Mouse (Mus musculus) stomach, embryonic 15.5 days (tissue): ENCODE results near the gene Gm7030. TPM values are rescaled to one million over a fixed set of nuclear protein-coding genes. Genes with fewer than 3 reads are reported as not detected.
"Not testable (repeated sequence)": the region's sequence is repeated elsewhere in the genome, so short reads cannot be mapped to it uniquely, and the experiment has no call there.

Experiments
- ATAC-seq: fragments of 200-750 bp; cut with Nextera tagmentation; 2 replicates; pipeline ENCODE4 v1.8.0; 2017; ENCODE audit warnings: low read depth, moderate number of reproducible peaks, moderate TSS enrichment; ENCODE audit not compliant: insufficient read depth, low FRiP score
- H3K27ac ChIP-seq: fragments of 300-500 bp; sonication (generic); 2 replicates; pipeline ENCODE4 v1.5.1; 2015; ENCODE audit warnings: mild to moderate bottlenecking, inconsistent platforms
- H3K27me3 ChIP-seq: fragments of 300-500 bp; sonication (generic); replicated peaks from 2 replicates; pipeline ENCODE4 v1.6.1; 2015; ENCODE audit warnings: inconsistent platforms
- H3K36me3 ChIP-seq: fragments of 300-500 bp; sonication (generic); 2 replicates; pipeline ENCODE4 v1.6.1; 2015; ENCODE audit warnings: inconsistent platforms
- H3K4me1 ChIP-seq: fragments of 300-500 bp; sonication (generic); 2 replicates; pipeline ENCODE4 v1.6.1; 2015; ENCODE audit warnings: inconsistent platforms
- H3K4me2 ChIP-seq: fragments of 300-500 bp; sonication (generic); 2 replicates; pipeline ENCODE4 v1.6.1; 2015; ENCODE audit warnings: mild to moderate bottlenecking, inconsistent platforms
- H3K4me3 ChIP-seq: fragments of 300-500 bp; sonication (generic); replicated peaks from 2 replicates; pipeline ENCODE4 v1.5.1; 2015; ENCODE audit warnings: inconsistent platforms
- H3K9ac ChIP-seq: fragments of 300-500 bp; sonication (generic); 2 replicates; pipeline ENCODE4 v1.6.1; 2015; ENCODE audit warnings: inconsistent platforms
- H3K9me3 ChIP-seq: fragments of 300-500 bp; sonication (generic); 2 replicates; pipeline ENCODE4 v1.6.1; 2016; ENCODE audit warnings: inconsistent platforms
- WGBS: fragments of 180-500 bp; shearing (Covaris S2); methylation state at CpG from one replicate; pipeline ENCODE4 v1.1.7; 2015; 5-methylcytosine and 5-hydroxymethylcytosine counted together
- polyA plus RNA-seq: library from polyadenylated mRNA; unstranded; fragments of >200 nt; fragmentation: Nextera tagmentation; extraction: Ambion mirVana; gene quantifications from 2 replicates; pipeline ENCODE4 v1.2.1, GENCODE M21; 2015

The Gm7030 gene
- polyA plus RNA-seq, 1 experiment from 2014 or later = not detected

DNA sequence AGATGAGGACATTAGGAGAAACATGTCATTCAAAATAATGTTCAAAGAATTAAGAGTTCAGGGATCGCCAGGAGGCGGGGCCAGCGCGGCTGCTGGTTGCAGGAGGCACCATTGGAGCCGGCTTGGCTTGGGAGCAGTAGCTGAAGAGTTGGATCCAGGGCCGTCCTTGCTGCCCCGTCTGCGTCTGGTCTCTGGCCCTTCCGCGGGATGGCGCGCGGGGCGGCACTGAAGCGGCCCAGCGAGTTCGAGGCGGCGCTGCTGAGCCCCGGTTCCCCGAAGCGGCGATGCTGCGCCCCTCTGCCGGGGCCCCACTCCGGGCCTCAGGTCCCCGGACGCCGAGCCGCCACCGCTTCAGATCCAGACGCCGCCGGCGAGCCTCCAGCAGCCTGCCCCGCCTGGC, 28.6 kb upstream of the Gm7030 start:
- peak overlapping the region; percentile 58 for H3K4me2 ChIP-seq
- peak overlapping the region; percentile 34 for H3K4me3 ChIP-seq
- H3K36me3 ChIP-seq, H3K9me3 ChIP-seq, H3K9ac ChIP-seq, ATAC-seq, H3K27ac ChIP-seq, H3K4me1 ChIP-seq: not testable (repeated sequence)
- whole genome bisulfite sequencing = 0% methylated on average over 35 of the region's 36 CpGs
- peaks cover 53% of the 10 kb centered on the region for H3K27me3 ChIP-seq

DNA sequence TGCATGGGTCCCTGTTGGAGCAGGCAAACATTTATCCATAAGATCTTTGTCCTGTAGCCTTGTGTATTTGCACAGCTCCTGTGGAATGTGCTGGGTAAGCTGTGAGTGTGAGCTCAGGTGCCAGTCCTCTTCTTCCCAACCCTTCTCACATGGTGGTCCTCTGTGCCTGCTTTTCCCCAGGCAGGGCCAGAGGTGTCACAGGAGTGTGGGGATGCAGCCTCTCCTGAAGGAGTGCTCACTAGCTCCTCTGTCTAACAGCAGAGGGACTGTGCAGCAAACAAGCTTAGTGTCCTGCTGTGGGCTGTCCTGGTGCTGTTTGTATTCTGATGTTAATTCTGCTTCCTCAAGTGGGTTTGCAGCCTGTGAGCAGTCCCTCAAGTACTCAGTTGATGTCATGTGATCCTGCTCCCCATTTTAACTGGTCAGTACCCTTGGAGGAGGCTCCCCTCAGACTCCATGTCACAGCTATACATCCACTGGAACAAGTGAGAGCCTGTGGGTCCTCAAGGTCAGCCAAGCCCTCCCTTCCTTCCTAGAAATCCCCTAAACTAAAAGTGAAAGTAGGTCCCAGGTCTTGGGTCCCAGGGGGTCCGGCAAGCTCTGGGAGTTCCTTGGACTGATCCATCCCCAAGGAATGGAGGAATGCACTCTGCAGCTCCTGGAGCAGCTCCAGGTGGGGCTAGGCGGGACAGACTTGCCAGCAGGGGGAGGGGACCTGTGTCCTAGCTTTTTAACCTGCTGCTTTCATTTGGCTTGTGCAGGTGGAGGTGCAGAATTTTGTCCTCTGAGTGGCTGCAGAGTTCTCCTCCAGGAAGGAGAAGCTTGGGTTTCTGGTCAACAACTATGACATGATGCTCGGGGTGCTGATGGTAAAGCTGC, 25.3 kb upstream of the Gm7030 start:
- H3K9me3 ChIP-seq = no peaks in the 10 kb centered on the region
- peaks cover 33% of the 10 kb centered on the region for H3K27me3 ChIP-seq
- H3K4me1 ChIP-seq = no peaks in the 10 kb centered on the region
- H3K27ac ChIP-seq = no peak overlapping the region
- H3K4me3 ChIP-seq = no peak overlapping the region
- no peak overlapping the region for H3K9ac ChIP-seq
- no peak for ATAC-seq
- no peak overlapping the region for H3K4me2 ChIP-seq
- 27% methylated on average over 3 of the region's 3 CpGs for WGBS
- no peaks in the 10 kb centered on the region for H3K36me3 ChIP-seq

DNA sequence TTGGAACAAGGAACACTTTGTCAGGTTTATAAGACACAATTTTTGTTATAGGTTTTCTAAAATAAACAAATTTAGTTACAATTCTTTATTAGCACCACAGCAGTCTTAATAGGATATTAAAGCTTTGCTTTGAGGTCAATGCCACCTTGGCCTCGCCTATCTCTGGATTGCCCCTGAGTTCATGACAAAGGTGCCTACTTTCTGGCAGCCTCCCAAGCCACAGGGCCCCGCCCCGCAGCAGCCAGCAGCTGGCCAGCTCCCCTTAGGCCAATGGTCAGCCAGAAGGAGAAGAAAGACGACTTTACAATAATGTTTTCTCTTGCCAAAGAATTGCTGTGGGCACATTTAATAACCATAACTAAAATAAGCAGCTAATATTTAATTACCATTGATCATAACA, 22.0 kb upstream of the Gm7030 start:
- H3K36me3 ChIP-seq, H3K4me2 ChIP-seq, H3K4me3 ChIP-seq, H3K9me3 ChIP-seq, ATAC-seq, H3K27ac ChIP-seq, H3K9ac ChIP-seq, H3K4me1 ChIP-seq: not testable (repeated sequence)
- peaks cover 27% of the 10 kb centered on the region for H3K27me3 ChIP-seq
- WGBS = 34% methylated on average over 4 of the region's 4 CpGs

DNA sequence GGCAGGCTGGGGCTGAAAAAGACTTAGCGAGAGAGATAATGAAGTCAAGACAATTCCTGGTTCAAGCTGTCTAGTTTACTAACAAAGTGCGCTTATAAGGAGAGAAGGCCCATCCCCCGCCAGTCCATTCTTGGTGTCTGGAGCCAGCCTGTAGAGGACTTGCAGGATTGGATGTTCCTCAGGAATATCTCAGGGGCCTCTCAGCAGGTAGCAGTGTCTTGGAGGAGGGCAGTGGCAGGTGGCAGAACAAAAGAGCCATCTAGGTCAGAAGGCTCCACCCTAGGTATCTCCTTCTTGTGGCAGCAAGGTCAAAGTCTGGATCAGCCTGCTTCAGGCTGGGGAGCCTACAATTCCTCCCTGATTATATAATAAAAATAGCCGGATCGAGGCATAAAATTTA, 19.2 kb upstream of the Gm7030 start:
- not testable (repeated sequence) for ATAC-seq, H3K27ac ChIP-seq, H3K4me2 ChIP-seq, H3K4me3 ChIP-seq, H3K4me1 ChIP-seq, H3K9me3 ChIP-seq, H3K36me3 ChIP-seq, H3K9ac ChIP-seq
- WGBS = 73% methylated on average over 5 of the region's 5 CpGs
- H3K27me3 ChIP-seq = peaks cover 27% of the 10 kb centered on the region

DNA sequence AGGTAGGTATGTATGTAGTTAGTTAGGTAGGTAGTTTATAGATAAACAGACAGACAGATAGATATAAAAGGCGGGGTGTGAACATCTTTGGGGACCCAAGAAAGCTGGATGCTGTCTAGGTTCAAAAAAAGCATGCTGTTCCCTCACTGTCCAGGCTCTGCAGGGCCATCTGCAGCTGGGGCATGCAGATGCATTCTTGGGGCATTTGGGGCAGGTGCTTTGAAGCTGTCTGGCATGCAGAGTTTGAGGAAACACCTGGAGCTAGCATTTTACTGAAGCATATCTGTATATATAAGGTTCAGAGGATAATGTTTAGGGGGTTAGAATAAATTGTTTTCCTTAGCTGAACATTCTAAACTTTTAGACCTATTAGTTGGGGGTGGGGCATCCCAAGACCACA, 17.7 kb upstream of the Gm7030 start:
- peaks cover 27% of the 10 kb centered on the region for H3K27me3 ChIP-seq
- WGBS = 76% methylated on average over 1 of the region's 1 CpGs
- H3K4me3 ChIP-seq, H3K36me3 ChIP-seq, H3K9ac ChIP-seq, H3K27ac ChIP-seq, ATAC-seq, H3K4me2 ChIP-seq, H3K4me1 ChIP-seq, H3K9me3 ChIP-seq: not testable (repeated sequence)

DNA sequence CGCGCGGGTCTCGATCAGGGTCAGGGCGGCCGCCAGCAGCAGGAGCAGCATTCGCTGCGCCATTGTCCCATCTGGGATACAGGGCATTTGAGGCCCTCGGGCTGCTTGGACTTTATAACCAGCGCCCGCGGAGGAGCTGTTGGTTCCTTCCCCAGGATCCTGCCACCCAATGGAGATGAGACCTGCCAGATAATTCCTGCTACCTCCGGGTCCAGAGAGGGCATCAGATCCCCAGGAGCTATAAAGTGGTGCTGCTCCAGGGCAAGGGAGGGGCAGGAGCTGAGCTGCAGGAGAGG, 16.6 kb upstream of the Gm7030 start:
- not testable (repeated sequence) for H3K9me3 ChIP-seq, ATAC-seq, H3K9ac ChIP-seq, H3K36me3 ChIP-seq, H3K27ac ChIP-seq, H3K4me1 ChIP-seq
- Histone ChIP-seq H3K4me3 (peak overlapping the region; percentile 42), H3K4me2 (peak overlapping the region; percentile 70), H3K27me3 (peaks cover 29% of the 10 kb centered on the region)
- WGBS = 3% methylated on average over 12 of the region's 13 CpGs

DNA sequence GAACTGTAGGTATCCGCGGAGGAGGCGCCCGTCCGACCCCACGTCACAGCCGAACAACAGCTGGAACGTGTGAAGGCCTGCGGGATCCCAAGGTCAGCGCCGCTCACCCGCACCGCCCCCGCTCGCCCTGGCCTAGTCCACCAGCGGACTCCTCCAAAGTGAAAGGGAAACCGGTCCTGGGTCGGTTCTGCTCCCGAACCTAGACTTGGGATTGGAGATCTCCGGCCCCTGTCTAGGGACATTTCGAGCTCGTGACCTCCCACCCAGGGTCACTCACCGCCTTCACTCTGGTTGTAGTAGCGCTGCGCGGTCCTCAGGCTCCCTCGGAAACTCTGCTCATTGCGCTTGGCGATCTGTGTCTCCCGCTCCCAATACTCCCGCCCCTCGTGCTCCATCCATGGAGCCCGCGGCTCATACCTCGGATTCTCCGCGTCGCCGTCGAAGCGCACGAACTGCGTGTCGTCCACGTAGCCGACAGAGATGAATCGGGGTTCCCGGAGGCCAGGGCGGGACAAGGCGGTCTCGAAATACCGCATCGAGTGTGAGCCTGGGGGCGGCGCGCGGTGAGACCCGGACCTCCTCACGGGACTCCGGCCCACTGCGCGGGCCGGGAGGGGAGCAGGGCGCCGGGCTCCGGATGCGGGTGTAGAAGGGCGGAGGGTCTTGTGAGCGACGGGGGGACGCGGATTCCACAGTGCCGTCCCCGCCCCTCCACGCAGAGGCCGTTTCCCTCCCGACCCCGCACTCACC, 16.1 kb upstream of the Gm7030 start:
- H3K27ac ChIP-seq = no peak overlapping the region
- peaks cover 29% of the 10 kb centered on the region for H3K27me3 ChIP-seq

DNA sequence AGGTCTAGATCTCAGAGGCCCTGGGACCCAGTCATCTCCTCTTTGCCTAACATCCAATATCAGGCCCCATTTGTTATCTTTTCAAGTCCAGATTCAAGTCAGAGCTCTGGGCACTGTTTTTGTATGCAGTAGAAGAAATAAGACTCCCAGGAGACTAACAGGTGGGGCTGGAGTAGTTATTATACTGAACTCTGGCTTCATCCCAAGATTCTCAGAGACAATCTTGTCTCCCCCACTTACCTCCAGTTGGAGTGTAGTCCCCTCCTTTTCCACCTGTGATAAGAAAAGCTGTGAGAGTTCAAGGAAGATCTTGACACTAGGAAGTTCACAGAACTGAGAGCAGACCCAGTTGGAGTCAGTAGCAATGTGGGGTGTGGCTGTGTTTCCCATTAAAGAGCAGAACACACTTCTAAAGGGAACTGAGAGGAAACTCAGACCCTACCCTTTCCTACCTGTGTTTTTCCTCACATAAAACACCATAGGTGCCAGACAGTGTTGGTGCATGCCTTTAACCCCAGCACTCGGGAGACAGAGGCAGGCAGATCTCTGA, 7.1 kb upstream of the Gm7030 start:
- 65% methylated on average over 1 of the region's 1 CpGs for WGBS
- not testable (repeated sequence) for ATAC-seq

More for the DNA sequence above, 16.1 kb upstream of the Gm7030 start:
- no peak for ATAC-seq
- Histone ChIP-seq H3K4me1 (peaks cover 10% of the 10 kb centered on the region), H3K36me3 (no peaks in the 10 kb centered on the region), H3K9me3 (no peaks in the 10 kb centered on the region), H3K4me3 (peak overlapping the region; percentile 42), H3K9ac (no peak overlapping the region), H3K4me2 (peak overlapping the region; percentile 70)
- 3% methylated on average over 77 of the region's 78 CpGs for WGBS

DNA sequence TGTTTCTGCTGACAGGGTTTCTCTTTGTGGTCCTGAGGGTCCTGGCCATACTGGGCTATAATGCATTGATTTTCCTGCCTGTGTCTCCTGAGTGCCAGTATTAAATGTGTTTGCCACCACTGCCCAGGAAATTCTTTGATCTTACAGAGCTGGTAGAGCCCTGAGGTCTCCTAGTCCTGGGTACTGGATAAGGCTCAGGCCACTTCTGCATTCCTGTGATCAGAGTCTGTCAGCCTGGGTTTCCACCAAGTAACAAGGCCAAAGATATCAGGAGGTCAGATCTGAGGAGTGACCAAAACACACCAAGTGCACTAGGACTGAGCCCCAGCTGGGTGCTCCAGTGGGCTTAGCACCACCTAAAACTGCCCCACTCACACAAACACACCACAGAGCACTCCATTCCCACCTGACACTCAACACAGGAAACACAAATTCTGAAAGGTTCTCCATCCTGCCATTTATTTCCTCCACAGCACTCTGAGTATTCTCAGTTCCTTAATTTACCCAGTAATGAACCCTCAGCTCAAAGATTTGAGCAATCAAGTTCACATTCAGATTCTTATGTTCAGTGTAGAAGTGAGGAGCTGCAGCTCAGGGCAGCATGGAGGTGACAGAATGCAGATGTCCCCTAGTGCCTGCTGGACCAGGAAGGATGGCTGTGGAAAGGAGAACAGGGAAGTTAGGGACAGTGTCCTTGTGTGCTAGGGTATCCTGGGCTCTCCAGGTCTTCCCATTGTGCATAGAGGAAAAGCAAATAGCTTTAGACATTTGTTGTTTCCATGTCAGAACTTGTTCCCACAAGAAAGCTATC, 6.4 kb upstream of the Gm7030 start:
- H3K27ac ChIP-seq, ATAC-seq, H3K4me2 ChIP-seq, H3K9me3 ChIP-seq, H3K9ac ChIP-seq, H3K4me3 ChIP-seq, H3K4me1 ChIP-seq, H3K36me3 ChIP-seq, H3K27me3 ChIP-seq: not testable (repeated sequence)

More for the DNA sequence above, 7.1 kb upstream of the Gm7030 start:
- not testable (repeated sequence) for H3K4me1 ChIP-seq, H3K36me3 ChIP-seq, H3K9me3 ChIP-seq, H3K27ac ChIP-seq, H3K27me3 ChIP-seq, H3K4me2 ChIP-seq, H3K4me3 ChIP-seq, H3K9ac ChIP-seq

DNA sequence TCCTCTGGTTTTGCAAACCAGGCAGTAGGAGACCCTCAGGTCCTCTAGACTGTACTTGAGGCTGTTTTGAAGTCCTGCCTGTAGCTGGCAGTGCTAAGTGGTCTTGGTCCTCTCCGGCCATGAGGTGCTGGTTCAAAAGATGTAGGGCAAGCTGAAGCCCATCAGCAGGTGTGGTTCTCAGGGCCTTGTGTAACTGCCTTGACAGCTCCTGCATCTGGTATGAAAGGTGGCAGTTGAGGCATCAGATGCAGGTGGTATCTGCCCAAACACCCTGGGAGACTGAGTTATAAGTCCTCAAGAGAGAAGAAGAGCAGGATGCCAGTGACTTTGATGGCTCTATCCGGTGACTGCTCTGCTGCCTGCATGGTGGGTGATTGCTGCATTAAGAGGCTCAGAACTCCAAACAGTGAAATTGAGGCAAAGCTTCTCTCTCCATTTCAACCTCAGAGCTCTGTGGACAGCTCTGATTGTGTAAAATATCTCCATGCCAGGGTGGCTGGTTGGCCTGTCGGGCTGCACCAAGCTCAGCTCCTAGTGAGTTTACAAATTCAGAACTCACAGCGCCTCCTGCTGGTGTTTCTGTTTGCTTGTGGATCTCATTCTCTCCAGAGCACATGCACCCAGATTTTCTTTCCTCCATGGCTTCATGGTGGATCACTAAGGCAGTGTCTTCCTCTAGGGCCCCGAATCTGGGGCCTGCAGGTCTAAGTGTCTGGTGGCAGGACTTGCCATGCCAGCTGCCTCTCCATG, 2.5 kb upstream of the Gm7030 start:
- 64% methylated on average over 5 of the region's 5 CpGs for WGBS
- Histone ChIP-seq H3K9me3 (no peaks in the 10 kb centered on the region), H3K27ac (no peak overlapping the region), H3K4me2 (no peak overlapping the region), H3K4me3 (no peak overlapping the region), H3K4me1 (no peaks in the 10 kb centered on the region), H3K36me3 (no peaks in the 10 kb centered on the region), H3K27me3 (no peaks in the 10 kb centered on the region), H3K9ac (no peak overlapping the region)
- no peak for ATAC-seq

DNA sequence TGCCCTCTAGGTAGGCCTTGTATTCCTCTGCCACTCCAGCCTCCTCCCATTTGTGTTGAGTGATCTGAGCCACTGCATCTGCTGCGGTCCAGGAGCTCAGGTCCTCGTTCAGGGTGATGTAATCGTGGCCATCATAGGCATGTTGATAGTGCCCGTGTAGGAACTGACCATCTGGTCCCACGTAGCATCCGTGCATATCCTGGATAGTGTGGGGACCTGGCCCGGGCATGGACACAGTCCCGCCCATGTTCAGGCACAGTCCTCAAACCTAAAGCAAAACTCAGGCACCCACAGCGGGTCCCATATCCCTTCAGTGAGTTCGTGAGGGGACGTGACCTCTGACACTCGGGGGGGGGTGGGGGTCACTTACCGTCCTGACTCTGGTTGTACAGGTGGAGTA, 700 bp downstream of the Gm7030 start:
- not testable (repeated sequence) for H3K27ac ChIP-seq, H3K9ac ChIP-seq, H3K4me3 ChIP-seq, ATAC-seq, H3K4me2 ChIP-seq, H3K27me3 ChIP-seq, H3K36me3 ChIP-seq, H3K4me1 ChIP-seq, H3K9me3 ChIP-seq
- WGBS = 64% methylated on average over 12 of the region's 13 CpGs
